Mouse (Mus musculus): ENCODE data around the gene Gm10272. TPM values are rescaled to one million over a fixed set of nuclear protein-coding genes. Genes with fewer than 3 reads are reported as not detected.
A peak's percentile ranks its signal among the peaks of the same experiment; 100 is the strongest.

Gene Gm10272
- not detected in 2 replicates for polyA plus RNA-seq (2015; fragmentation: Nextera tagmentation; extraction: Ambion mirVana)

GRCm38 (mm10) chr10:77706326-77706725 lies at the start of gene Gm10272:
Gene Gm10272, plus strand, starts transcription at chr10:77706626.
- Histone ChIP-seq H3K4me2 (ENCODE audit: low read depth, low read length) (no peak within 1 kb of the TSS), H3K9me3 (ENCODE audit: control insufficient read depth, low read length) (no peaks in the 10 kb centered on the region), H3K27ac (ENCODE audit: low read length) (no peak within 1 kb of the TSS), H3K4me1 (ENCODE audit: control insufficient read depth, insufficient read depth, low read length) (no peaks in the 10 kb centered on the region), H3K4me3 (ENCODE audit: low read length) (no peak within 1 kb of the TSS), H3K36me3 (ENCODE audit: control insufficient read depth, insufficient read depth, low read length) (no peaks in the 10 kb centered on the region), H3K9ac (ENCODE audit: low read depth, low read length) (no peak within 1 kb of the TSS), H3K27me3 (replicated peaks; ENCODE audit: control insufficient read depth, insufficient read depth, low read length) (no peaks in the 10 kb centered on the region)
- no peak for ATAC-seq
- 96% methylated on average over 1 of the region's 1 CpGs for WGBS

GRCm38 (mm10) chr10:77658286-77658994 lies 48.0 kb upstream of the Gm10272 start:
- no peak for ATAC-seq
- WGBS: 53% methylated on average over 15 of the region's 15 CpGs
- Histone ChIP-seq H3K4me3 (ENCODE audit: low read length) (no peak overlapping the region), H3K36me3 (ENCODE audit: control insufficient read depth, insufficient read depth, low read length) (no peaks in the 10 kb centered on the region), H3K4me2 (ENCODE audit: low read depth, low read length) (no peak overlapping the region), H3K9ac (ENCODE audit: low read depth, low read length) (no peak overlapping the region), H3K4me1 (ENCODE audit: control insufficient read depth, insufficient read depth, low read length) (no peaks in the 10 kb centered on the region), H3K9me3 (ENCODE audit: control insufficient read depth, low read length) (no peaks in the 10 kb centered on the region), H3K27ac (ENCODE audit: low read length) (no peak overlapping the region), H3K27me3 (replicated peaks; ENCODE audit: control insufficient read depth, insufficient read depth, low read length) (no peaks in the 10 kb centered on the region)

- Histone ChIP-seq H3K4me2 (ENCODE audit: low read depth, low read length) (no peak overlapping the region), H3K4me3 (ENCODE audit: low read length) (no peak overlapping the region)
- no peak for ATAC-seq
Measured at GRCm38 (mm10) chr10:77663949-77664665, 42.3 kb upstream of the Gm10272 start.

GRCm38 (mm10) chr10:77666342-77666741 lies 40.1 kb upstream of the Gm10272 start:
- Histone ChIP-seq H3K4me1 (ENCODE audit: control insufficient read depth, insufficient read depth, low read length) (no peaks in the 10 kb centered on the region), H3K4me3 (ENCODE audit: low read length) (no peak overlapping the region), H3K9ac (ENCODE audit: low read depth, low read length) (no peak overlapping the region), H3K27ac (ENCODE audit: low read length) (no peak overlapping the region), H3K36me3 (ENCODE audit: control insufficient read depth, insufficient read depth, low read length) (no peaks in the 10 kb centered on the region), H3K27me3 (replicated peaks; ENCODE audit: control insufficient read depth, insufficient read depth, low read length) (no peaks in the 10 kb centered on the region; the same call in none of the 2 replicates), H3K9me3 (ENCODE audit: control insufficient read depth, low read length) (no peaks in the 10 kb centered on the region), H3K4me2 (ENCODE audit: low read depth, low read length) (no peak overlapping the region)
- no peak for ATAC-seq
- 61% methylated on average over 8 of the region's 8 CpGs for WGBS

More at GRCm38 (mm10) chr10:77663949-77664665, 42.3 kb upstream of the Gm10272 start:
- 37% methylated on average over 43 of the region's 43 CpGs for WGBS
- Histone ChIP-seq H3K4me1 (ENCODE audit: control insufficient read depth, insufficient read depth, low read length) (no peaks in the 10 kb centered on the region), H3K9me3 (ENCODE audit: control insufficient read depth, low read length) (no peaks in the 10 kb centered on the region), H3K36me3 (ENCODE audit: control insufficient read depth, insufficient read depth, low read length) (no peaks in the 10 kb centered on the region), H3K9ac (ENCODE audit: low read depth, low read length) (no peak overlapping the region), H3K27me3 (replicated peaks; ENCODE audit: control insufficient read depth, insufficient read depth, low read length) (no peaks in the 10 kb centered on the region; the same call in none of the 2 replicates), H3K27ac (ENCODE audit: low read length) (no peak overlapping the region)

- Histone ChIP-seq H3K9me3 (ENCODE audit: control insufficient read depth, low read length) (no peaks in the 10 kb centered on the region), H3K4me3 (ENCODE audit: low read length) (no peak overlapping the region), H3K4me2 (ENCODE audit: low read depth, low read length) (no peak overlapping the region), H3K4me1 (ENCODE audit: control insufficient read depth, insufficient read depth, low read length) (no peaks in the 10 kb centered on the region), H3K9ac (ENCODE audit: low read depth, low read length) (no peak overlapping the region), H3K36me3 (ENCODE audit: control insufficient read depth, insufficient read depth, low read length) (no peaks in the 10 kb centered on the region), H3K27me3 (replicated peaks; ENCODE audit: control insufficient read depth, insufficient read depth, low read length) (no peaks in the 10 kb centered on the region; the same call in none of the 2 replicates), H3K27ac (ENCODE audit: low read length) (no peak overlapping the region)
- WGBS: 82% methylated on average over 4 of the region's 4 CpGs
- ATAC-seq: no peak
Measured at GRCm38 (mm10) chr10:77667402-77667801, 39.0 kb upstream of the Gm10272 start.

- Histone ChIP-seq H3K36me3 (ENCODE audit: control insufficient read depth, insufficient read depth, low read length) (no peaks in the 10 kb centered on the region), H3K9me3 (ENCODE audit: control insufficient read depth, low read length) (no peaks in the 10 kb centered on the region), H3K27ac (ENCODE audit: low read length) (no peak overlapping the region), H3K4me1 (ENCODE audit: control insufficient read depth, insufficient read depth, low read length) (no peaks in the 10 kb centered on the region), H3K27me3 (replicated peaks; ENCODE audit: control insufficient read depth, insufficient read depth, low read length) (no peaks in the 10 kb centered on the region), H3K4me2 (ENCODE audit: low read depth, low read length) (no peak overlapping the region), H3K9ac (ENCODE audit: low read depth, low read length) (no peak overlapping the region), H3K4me3 (ENCODE audit: low read length) (no peak overlapping the region)
- ATAC-seq: no peak
- WGBS: 72% methylated on average over 4 of the region's 4 CpGs
Measured at GRCm38 (mm10) chr10:77670710-77671109, 35.7 kb upstream of the Gm10272 start.

GRCm38 (mm10) chr10:77671519-77671918 lies 34.9 kb upstream of the Gm10272 start:
- ATAC-seq: peak; percentile 52
- Histone ChIP-seq H3K36me3 (ENCODE audit: control insufficient read depth, insufficient read depth, low read length) (no peaks in the 10 kb centered on the region), H3K4me1 (ENCODE audit: control insufficient read depth, insufficient read depth, low read length) (no peaks in the 10 kb centered on the region), H3K4me2 (ENCODE audit: low read depth, low read length) (no peak overlapping the region), H3K27me3 (replicated peaks; ENCODE audit: control insufficient read depth, insufficient read depth, low read length) (no peaks in the 10 kb centered on the region), H3K9me3 (ENCODE audit: control insufficient read depth, low read length) (no peaks in the 10 kb centered on the region), H3K4me3 (ENCODE audit: low read length) (no peak overlapping the region), H3K27ac (ENCODE audit: low read length) (no peak overlapping the region), H3K9ac (ENCODE audit: low read depth, low read length) (no peak overlapping the region)
- 38% methylated on average over 4 of the region's 4 CpGs for WGBS

GRCm38 (mm10) chr10:77673765-77674164 lies 32.7 kb upstream of the Gm10272 start:
- WGBS: 57% methylated on average over 13 of the region's 13 CpGs
- ATAC-seq: no peak

GRCm38 (mm10) chr10:77677562-77677961 lies 28.9 kb upstream of the Gm10272 start:
- peaks cover 12% of the 10 kb centered on the region for H3K4me1 ChIP-seq (ENCODE audit: control insufficient read depth, insufficient read depth, low read length)
- H3K9me3 ChIP-seq (ENCODE audit: control insufficient read depth, low read length): no peaks in the 10 kb centered on the region
- H3K4me3 ChIP-seq (ENCODE audit: low read length): peak overlapping the region; percentile 34
- ATAC-seq: no peak; the same call in 1 of the 2 replicates
- peaks cover 19% of the 10 kb centered on the region for H3K27me3 ChIP-seq (replicated peaks; ENCODE audit: control insufficient read depth, insufficient read depth, low read length)
- no peak overlapping the region for H3K9ac ChIP-seq (ENCODE audit: low read depth, low read length)
- H3K27ac ChIP-seq (ENCODE audit: low read length): no peak overlapping the region
- H3K4me2 ChIP-seq (ENCODE audit: low read depth, low read length): peak overlapping the region; percentile 60
- H3K36me3 ChIP-seq (ENCODE audit: control insufficient read depth, insufficient read depth, low read length): no peaks in the 10 kb centered on the region
- WGBS: under 1% methylated on average over 35 of the region's 35 CpGs

More at GRCm38 (mm10) chr10:77673765-77674164, 32.7 kb upstream of the Gm10272 start:
- Histone ChIP-seq H3K9me3 (ENCODE audit: control insufficient read depth, low read length) (no peaks in the 10 kb centered on the region), H3K4me3 (ENCODE audit: low read length) (no peak overlapping the region), H3K4me2 (ENCODE audit: low read depth, low read length) (no peak overlapping the region), H3K27ac (ENCODE audit: low read length) (no peak overlapping the region), H3K9ac (ENCODE audit: low read depth, low read length) (no peak overlapping the region), H3K36me3 (ENCODE audit: control insufficient read depth, insufficient read depth, low read length) (no peaks in the 10 kb centered on the region), H3K4me1 (ENCODE audit: control insufficient read depth, insufficient read depth, low read length) (peaks cover 12% of the 10 kb centered on the region), H3K27me3 (replicated peaks; ENCODE audit: control insufficient read depth, insufficient read depth, low read length) (peaks cover 19% of the 10 kb centered on the region)

All from intestine, embryonic 16.5 days (tissue).